Mouse (Mus musculus) heart, embryonic 11.5 days (tissue): ENCODE data around the gene Dclre1b. TPM values are rescaled to one million over a fixed set of nuclear protein-coding genes. Genes with fewer than 3 reads are reported as not detected.
A peak's percentile ranks its signal among the peaks of the same experiment; 100 is the strongest.
"Not testable (repeated sequence)": the region's sequence is repeated elsewhere in the genome, so short reads cannot be mapped to it uniquely, and the experiment has no call there.

Experiments used
- ATAC-seq: fragments of 200-750 bp; cut with Nextera tagmentation; replicated peaks from 2 replicates; pipeline ENCODE4 v1.8.0; 2017; ENCODE audit warnings: moderate library complexity; ENCODE audit not compliant: insufficient number of reproducible peaks, low FRiP score, low TSS enrichment
- H3K27ac ChIP-seq: fragments of 300-500 bp; sonication (generic); 2 replicates; pipeline ENCODE4 v1.5.1; 2014; ENCODE audit warnings: mild to moderate bottlenecking, low read depth, low read length
- H3K27me3 ChIP-seq: fragments of 300-500 bp; sonication (generic); 2 replicates; pipeline ENCODE4 v1.6.1; 2014; ENCODE audit warnings: mild to moderate bottlenecking, low read length, mixed read lengths; ENCODE audit not compliant: control insufficient read depth, insufficient read depth
- H3K36me3 ChIP-seq: fragments of 300-500 bp; sonication (generic); 2 replicates; pipeline ENCODE4 v1.6.1; 2014; ENCODE audit warnings: mild to moderate bottlenecking, low read length, moderate library complexity, mixed read lengths; ENCODE audit not compliant: control insufficient read depth, insufficient read depth
- H3K4me1 ChIP-seq: fragments of 300-500 bp; sonication (generic); 2 replicates; pipeline ENCODE4 v1.6.1; 2014; ENCODE audit warnings: low read length; ENCODE audit not compliant: control insufficient read depth, insufficient read depth
- H3K4me2 ChIP-seq: fragments of 300-500 bp; sonication (generic); 2 replicates; pipeline ENCODE4 v1.6.1; 2014; ENCODE audit warnings: mild to moderate bottlenecking, moderate library complexity
- H3K4me3 ChIP-seq: fragments of 300-500 bp; sonication (generic); 2 replicates; pipeline ENCODE4 v1.5.1; 2014; ENCODE audit warnings: low read depth, low read length
- H3K9ac ChIP-seq: fragments of 300-500 bp; sonication (generic); 2 replicates; pipeline ENCODE4 v1.6.1; 2014; ENCODE audit warnings: mild to moderate bottlenecking, low read depth, low read length, moderate library complexity
- H3K9me3 ChIP-seq: fragments of 300-500 bp; sonication (generic); replicated peaks from 2 replicates; pipeline ENCODE4 v1.6.1; 2016; ENCODE audit warnings: low read length; ENCODE audit not compliant: control insufficient read depth
- WGBS: fragments of 180-500 bp; shearing (Covaris S2); extraction: QIAGEN DNeasy Blood & Tissue Kit; methylation state at CpG from one replicate; pipeline ENCODE4 v1.1.7; 2014; ENCODE audit not compliant: insufficient replicate concordance; 5-methylcytosine and 5-hydroxymethylcytosine counted together
- polyA plus RNA-seq: library from polyadenylated mRNA; unstranded; fragments of >200 nt; fragmentation: Nextera tagmentation; extraction: Ambion mirVana; gene quantifications from 2 replicates; pipeline ENCODE4 v1.2.1, GENCODE M21; 2014

The Dclre1b gene
- polyA plus RNA-seq, 1 experiment from 2014 or later: 27.5 TPM

GRCm38 (mm10) chr3:103831146-103831545 is 21.9 kb upstream of the Dclre1b start:
- Histone ChIP-seq H3K9ac (no peak overlapping the region), H3K27me3 (no peaks in the 10 kb centered on the region), H3K36me3 (no peaks in the 10 kb centered on the region), H3K27ac (peak overlapping the region; percentile 3; the same call in 1 of the 2 replicates), H3K4me3 (no peak overlapping the region), H3K9me3 (no peaks in the 10 kb centered on the region), H3K4me2 (no peak overlapping the region), H3K4me1 (peaks cover 4% of the 10 kb centered on the region; the same call in 1 of the 2 replicates)
- ATAC-seq: no peak
- WGBS: 64% methylated on average over 7 of the region's 7 CpGs

GRCm38 (mm10) chr3:103830681-103831080 is 21.4 kb upstream of the Dclre1b start:
- H3K27me3 ChIP-seq, H3K4me3 ChIP-seq, H3K4me2 ChIP-seq, H3K9me3 ChIP-seq, H3K36me3 ChIP-seq, ATAC-seq, H3K9ac ChIP-seq, H3K4me1 ChIP-seq: not testable (repeated sequence)
- H3K27ac ChIP-seq: peak overlapping the region; percentile 3; the same call in 1 of the 2 replicates
- 71% methylated on average over 1 of the region's 1 CpGs for WGBS

GRCm38 (mm10) chr3:103829036-103829435 is 19.8 kb upstream of the Dclre1b start:
- no peak for ATAC-seq
- WGBS: 83% methylated on average over 3 of the region's 3 CpGs
- Histone ChIP-seq H3K27ac (no peak overlapping the region), H3K9ac (no peak overlapping the region), H3K36me3 (no peaks in the 10 kb centered on the region), H3K4me2 (no peak overlapping the region), H3K9me3 (no peaks in the 10 kb centered on the region), H3K4me1 (peaks cover 4% of the 10 kb centered on the region; the same call in 1 of the 2 replicates), H3K27me3 (no peaks in the 10 kb centered on the region), H3K4me3 (no peak overlapping the region)

DNA sequence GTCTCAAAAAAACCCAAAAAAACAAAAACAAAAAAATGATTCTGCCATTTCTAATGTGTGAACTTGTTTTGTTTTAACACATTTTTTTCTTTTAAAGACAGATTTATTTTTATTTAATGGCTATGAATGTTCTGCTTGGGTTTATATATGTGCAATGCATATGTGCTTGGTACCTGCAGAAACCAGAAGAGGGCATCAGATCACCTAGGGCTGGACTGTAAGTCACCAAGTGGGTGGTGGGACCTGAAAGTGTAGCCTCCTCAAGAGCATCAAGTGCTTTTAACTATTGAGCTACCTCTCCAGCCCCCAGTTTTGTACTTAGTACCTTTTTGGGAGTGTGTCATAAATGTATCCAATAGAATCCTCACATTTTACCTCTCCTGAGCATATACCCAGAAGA is 18.3 kb upstream of the Dclre1b start:
- no peak overlapping the region for H3K4me2 ChIP-seq
- no peak overlapping the region for H3K4me3 ChIP-seq
- H3K27ac ChIP-seq: no peak overlapping the region
- H3K9ac ChIP-seq: no peak overlapping the region
- H3K9me3 ChIP-seq: no peaks in the 10 kb centered on the region
- ATAC-seq: no peak
- no peaks in the 10 kb centered on the region for H3K36me3 ChIP-seq
- H3K4me1 ChIP-seq: peaks cover 3% of the 10 kb centered on the region; the same call in 1 of the 2 replicates
- H3K27me3 ChIP-seq: no peaks in the 10 kb centered on the region

DNA sequence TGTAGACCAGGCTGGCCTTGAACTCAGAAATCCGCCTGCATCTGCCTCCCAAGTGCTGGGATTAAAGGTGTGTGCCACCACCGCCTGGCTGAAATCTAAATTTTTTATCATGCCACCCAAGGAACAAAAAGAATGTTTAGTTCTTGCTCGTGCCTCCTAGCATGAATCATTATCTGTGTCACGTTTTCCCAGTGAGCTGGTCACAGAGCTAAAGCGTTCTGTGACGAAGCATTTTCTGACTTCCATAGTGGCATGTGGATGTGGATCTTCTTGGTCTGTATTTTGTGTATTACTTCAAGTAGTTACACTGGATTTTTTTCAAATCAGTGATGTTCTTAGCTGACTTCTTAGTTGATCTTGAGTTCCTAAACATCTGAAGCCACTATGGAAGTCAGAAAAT is 1.7 kb upstream of the Dclre1b start:
- peaks cover 3% of the 10 kb centered on the region; the same call in 1 of the 2 replicates for H3K4me1 ChIP-seq
- no peaks in the 10 kb centered on the region for H3K27me3 ChIP-seq
- H3K9ac ChIP-seq: no peak overlapping the region
- H3K4me3 ChIP-seq: no peak overlapping the region
- ATAC-seq: no peak
- 86% methylated on average over 6 of the region's 6 CpGs for WGBS
- no peak overlapping the region for H3K27ac ChIP-seq
- H3K4me2 ChIP-seq: peak overlapping the region; percentile 11; the same call in 1 of the 2 replicates
- no peaks in the 10 kb centered on the region for H3K9me3 ChIP-seq
- H3K36me3 ChIP-seq: peaks cover 6% of the 10 kb centered on the region; the same call in 1 of the 2 replicates

- Histone ChIP-seq H3K9ac (peak overlapping the region; percentile 90), H3K36me3 (peaks cover 6% of the 10 kb centered on the region), H3K9me3 (no peaks in the 10 kb centered on the region), H3K4me1 (peaks cover 3% of the 10 kb centered on the region; the same call in 1 of the 2 replicates), H3K27ac (peak overlapping the region; percentile 93), H3K4me3 (peak overlapping the region; percentile 88), H3K4me2 (peak overlapping the region; percentile 64), H3K27me3 (no peaks in the 10 kb centered on the region)
- WGBS: 1% methylated on average over 14 of the region's 14 CpGs
- peak; percentile 49 for ATAC-seq
These were observed 531 bp upstream of the Dclre1b start for GRCm38 (mm10) chr3:103809799-103810150.

DNA sequence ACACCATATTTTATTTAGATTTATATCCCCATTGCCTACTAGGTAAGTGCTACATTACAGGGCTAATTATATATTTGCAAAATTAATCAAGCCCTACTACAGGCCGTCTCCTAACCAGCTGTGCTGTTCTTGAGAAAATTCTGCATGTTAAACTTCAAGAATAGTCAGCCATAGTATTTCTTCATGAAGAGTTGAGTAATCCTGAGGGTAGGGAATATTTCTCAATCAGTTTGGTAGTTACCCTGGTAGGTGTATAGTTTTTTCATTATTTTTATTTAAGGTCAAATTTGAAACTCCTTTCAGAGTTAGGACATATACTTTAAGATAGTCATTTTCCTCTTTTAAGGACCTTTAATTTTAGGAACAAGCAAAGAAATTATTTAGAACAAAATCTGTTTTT is 3.6 kb downstream of the Dclre1b start:
- Histone ChIP-seq H3K9me3 (no peaks in the 10 kb centered on the region), H3K27ac (no peak overlapping the region), H3K9ac (no peak overlapping the region), H3K4me2 (no peak overlapping the region), H3K4me1 (peaks cover 9% of the 10 kb centered on the region; the same call in 1 of the 2 replicates), H3K4me3 (no peak overlapping the region), H3K36me3 (peaks cover 16% of the 10 kb centered on the region), H3K27me3 (no peaks in the 10 kb centered on the region)
- no peak for ATAC-seq
- WGBS: 79% methylated on average over 1 of the region's 1 CpGs

GRCm38 (mm10) chr3:103802861-103803260 is 6.4 kb downstream of the Dclre1b start:
- no peak for ATAC-seq
- 84% methylated on average over 8 of the region's 8 CpGs for WGBS

More at GRCm38 (mm10) chr3:103802861-103803260, 6.4 kb downstream of the Dclre1b start:
- Histone ChIP-seq H3K27ac (peak overlapping the region; percentile 22), H3K4me1 (peaks cover 6% of the 10 kb centered on the region; the same call in 1 of the 2 replicates), H3K27me3 (no peaks in the 10 kb centered on the region), H3K36me3 (peaks cover 16% of the 10 kb centered on the region), H3K4me3 (no peak overlapping the region), H3K9me3 (no peaks in the 10 kb centered on the region), H3K9ac (no peak overlapping the region), H3K4me2 (no peak overlapping the region)
